Mouse (Mus musculus) adrenal gland, adult 10 weeks (tissue): ENCODE data around the gene Edaradd. TPM values are rescaled to one million over a fixed set of nuclear protein-coding genes. Genes with fewer than 3 reads are reported as not detected.

Experiments
- polyA plus RNA-seq: library from polyadenylated mRNA; stranded (reverse); fragments of 350-450 nt; fragmentation: Illumina TruSeq; extraction: RNeasy Lipid Tissue Mini Kit (QIAGEN cat#74804); gene quantifications from one replicate; pipeline ENCODE4 v1.2.3, GENCODE M21; 2014; ENCODE audit warnings: low read depth, low replicate concordance

Gene Edaradd
- not detected for polyA plus RNA-seq

GRCm38 (mm10) chr13:12519955-12520584 is at the start of gene Edaradd:
Edaradd (minus strand) TSS chr13:12520438.

DNA sequence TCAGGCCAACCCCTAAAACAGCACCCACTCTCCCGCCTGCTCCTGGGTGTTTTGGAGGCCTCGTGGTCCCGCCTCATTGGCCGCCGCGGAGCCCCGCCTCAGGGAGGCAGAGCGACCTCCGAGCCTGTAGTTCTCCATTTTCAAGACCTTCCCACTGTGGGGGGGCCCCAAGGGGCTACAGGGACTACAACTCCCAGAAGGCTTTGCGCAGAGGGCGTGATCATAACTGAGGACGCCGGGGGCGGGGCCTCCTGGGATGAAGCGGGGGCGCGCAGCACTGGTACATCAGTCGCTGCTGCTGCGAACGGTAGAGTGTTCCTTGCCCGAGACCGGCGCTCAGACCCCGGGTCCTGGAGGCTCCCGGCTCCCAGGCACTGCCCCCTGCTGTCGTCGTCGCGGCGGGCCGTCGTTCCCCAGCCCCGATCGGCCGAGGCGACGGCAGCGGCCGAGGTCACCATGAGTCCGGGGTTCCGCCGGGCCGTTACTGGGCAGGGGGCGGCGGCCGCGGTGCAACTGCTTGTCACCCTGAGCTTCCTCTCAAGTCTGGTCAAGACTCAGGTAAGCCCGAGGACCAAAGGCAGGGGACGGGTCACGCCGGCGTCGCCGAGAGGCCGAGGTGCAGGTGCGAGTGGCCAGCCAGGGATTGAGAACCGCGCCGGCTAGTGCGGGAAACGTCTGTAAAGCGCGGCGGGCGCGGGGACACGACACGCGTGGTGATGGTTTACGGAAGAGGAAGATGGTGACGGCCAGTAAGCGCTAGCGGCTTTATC is 45.6 kb upstream of the Edaradd start, which contains the start of gene Ero1lb:
Ero1lb (plus strand) TSS at position 254 of the 770 bp plus-strand sequence.

GRCm38 (mm10) chr13:12464844-12465243 is 55.4 kb downstream of the Edaradd start, which contains the start of gene Lgals8:
Lgals8 (minus strand) TSS chr13:12464944.

Other genes with a start within 250 kb of the Edaradd start
- 0.23 TPM for gene Actn2, start 179.7 kb downstream of the Edaradd start, polyA plus RNA-seq
- gene Heatr1, start 125.4 kb downstream of the Edaradd start, polyA plus RNA-seq = 17.0 TPM
- 152 TPM for gene Lgals8, start 55.5 kb downstream of the Edaradd start, polyA plus RNA-seq
- 49.3 TPM for gene Ero1lb, start 45.4 kb upstream of the Edaradd start, polyA plus RNA-seq